Mouse (Mus musculus) ovary, postnatal 14 days (tissue): ENCODE data around the gene Dner.

ENCODE experiments used
- DNase-seq: peaks from one replicate; pipeline ENCODE4 v3.0.0; 2022; ENCODE audit warnings: low spot score

Dner gene

DNA sequence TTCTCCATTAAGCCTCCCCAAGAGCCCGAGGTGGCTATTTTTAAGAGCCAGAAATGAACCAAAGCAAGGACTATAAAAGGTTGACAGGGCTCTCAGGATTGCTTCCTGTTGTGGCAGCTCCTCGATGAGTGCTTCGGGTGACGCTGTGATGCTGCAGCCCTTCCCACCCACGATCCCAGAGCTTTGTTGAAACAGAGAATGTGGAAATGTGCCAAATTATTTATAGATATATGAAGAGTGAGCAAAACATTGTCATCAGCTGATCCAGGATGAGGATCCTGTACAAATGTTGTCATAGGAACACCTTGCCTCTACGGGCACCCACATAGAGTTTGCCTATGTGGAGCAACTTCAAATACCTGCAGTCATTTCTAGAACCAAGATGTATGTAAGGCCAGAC, 67.8 kb downstream of the Dner start:
- no peak for DNase-seq

DNA sequence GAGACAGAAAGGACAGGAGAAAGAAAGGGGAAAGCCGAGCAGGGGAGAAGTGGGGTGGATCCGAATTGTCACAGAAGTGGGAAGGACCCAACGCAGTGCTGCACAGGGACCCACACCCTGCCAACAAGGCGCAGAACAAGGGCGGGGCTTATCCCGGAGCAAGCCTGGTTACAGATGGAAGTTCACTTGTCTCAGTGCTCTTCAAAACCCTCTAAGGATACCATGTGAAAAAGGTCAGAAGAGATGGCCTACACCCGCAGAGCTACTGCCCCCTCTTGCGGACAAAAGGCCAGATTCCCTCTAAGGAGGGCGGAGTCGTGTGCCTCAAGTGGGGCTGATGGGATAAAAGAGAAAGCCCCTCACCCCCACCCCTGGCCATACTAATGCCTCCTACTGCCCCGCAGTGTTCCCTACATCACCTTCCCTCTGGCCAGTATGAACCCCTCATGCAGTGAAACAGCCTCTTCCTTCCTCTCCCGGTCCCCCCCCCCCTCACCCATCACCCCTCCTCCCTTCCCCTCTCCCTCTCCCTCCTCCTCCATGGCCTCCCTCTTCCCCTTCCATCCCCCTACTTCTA, 73.0 kb downstream of the Dner start:
- no peak for DNase-seq

DNA sequence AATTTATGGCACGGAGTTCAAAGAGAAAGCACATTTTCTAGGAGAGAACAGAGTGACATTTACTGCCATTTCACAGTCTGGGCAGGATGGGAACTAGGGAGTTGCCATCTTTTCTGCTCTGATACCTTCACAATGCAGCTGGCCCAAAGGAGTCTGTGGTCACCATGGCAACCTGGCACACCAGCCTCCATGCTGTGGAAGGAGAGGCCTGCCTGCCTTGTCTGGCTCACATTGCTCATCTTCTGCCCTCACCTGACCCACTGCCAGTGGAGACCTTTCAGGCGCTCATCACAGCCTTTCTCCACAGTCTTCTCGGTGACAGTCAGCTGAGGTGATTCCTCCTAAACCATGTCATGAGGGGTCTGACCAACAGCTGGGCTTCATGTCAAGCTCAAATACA, 74.7 kb downstream of the Dner start:
- DNase-seq = peak; percentile 22

DNA sequence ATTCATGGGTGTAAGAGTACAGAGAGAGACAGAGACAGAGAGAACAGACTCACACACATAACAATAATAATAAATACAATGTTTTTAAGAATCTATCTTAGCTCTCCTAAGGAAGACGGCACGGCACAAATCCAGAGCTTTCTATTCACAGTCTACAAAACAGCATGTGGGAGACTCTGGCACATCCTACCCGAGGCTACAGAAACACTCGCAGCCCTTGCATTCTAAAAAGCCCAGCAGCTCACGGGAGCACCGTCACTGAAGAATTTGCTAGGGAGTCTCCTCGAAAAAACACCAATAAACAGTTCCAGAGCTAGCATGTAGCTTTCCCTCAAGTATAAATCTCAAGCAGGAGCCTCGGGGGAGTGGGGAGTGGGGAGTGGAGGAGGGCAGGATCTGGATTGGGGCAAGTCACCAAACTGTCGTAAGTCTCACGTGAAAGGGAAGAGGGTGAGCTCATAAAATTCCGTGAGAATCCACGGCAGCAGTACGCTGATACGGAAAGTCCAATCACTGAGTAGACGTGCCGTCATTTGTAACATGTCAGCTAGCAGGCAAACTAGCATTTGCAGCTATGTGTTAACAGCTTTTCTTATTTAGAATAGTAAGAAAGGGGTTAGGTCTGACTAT, 76.8 kb downstream of the Dner start:
- DNase-seq = no peak

DNA sequence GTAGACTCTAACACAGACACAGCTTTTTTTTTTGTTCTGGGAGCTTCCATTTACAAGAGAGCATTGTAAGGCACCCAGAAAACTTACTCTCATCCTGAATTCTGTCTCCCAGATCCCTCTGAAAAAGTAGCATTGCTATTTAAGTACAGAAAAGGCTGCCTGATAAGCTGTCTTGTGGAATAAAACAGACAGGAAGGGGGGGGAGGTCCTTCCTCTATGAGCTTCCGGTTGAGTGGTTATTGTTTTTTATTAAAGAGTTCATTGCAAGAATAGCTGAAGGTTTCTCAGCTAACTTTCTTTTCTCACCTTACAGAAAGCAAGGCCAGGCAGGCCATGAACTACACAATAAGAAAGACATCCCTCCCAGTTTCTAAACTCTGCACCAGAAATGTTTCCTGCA, 77.9 kb downstream of the Dner start:
- DNase-seq = no peak

DNA sequence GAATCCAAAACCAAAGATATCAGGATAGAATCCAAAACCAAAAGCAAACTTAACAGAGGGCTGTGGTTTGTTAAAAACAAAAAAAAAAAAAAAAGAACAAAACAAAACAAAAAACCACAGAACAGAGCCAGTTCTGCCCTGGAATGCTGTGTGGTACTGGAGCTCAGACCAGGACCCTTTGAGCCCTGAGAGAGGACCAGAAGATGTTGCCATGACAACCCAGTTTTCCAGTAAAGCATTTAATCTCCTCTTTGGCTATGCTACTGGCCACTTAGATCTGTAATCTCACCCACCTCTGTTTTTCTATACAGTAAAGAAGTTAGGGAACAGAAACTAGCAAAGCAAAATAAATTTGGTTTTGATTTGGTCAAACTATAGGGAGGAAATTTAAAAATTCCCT, 79.9 kb downstream of the Dner start:
- DNase-seq = no peak

DNA sequence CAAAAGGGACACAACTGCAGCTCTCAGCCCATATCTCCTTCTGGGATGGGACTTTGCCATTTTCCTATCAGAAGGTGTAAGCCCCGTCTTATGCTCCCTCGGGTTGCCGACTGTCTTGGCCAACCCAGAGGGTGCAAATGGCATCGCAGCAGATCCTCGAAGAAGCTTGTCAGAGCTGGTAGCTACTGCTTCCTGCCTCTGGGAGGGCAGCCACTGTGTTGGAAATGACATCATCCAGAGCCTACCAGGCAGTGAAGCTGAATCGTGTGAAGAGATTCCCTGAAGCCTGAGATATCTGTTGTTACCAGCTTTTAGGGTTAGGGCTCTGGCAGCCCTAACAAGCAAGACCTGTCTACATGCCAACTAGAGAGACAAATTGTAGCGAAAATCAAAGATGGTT, 81.4 kb downstream of the Dner start:
- no peak for DNase-seq

DNA sequence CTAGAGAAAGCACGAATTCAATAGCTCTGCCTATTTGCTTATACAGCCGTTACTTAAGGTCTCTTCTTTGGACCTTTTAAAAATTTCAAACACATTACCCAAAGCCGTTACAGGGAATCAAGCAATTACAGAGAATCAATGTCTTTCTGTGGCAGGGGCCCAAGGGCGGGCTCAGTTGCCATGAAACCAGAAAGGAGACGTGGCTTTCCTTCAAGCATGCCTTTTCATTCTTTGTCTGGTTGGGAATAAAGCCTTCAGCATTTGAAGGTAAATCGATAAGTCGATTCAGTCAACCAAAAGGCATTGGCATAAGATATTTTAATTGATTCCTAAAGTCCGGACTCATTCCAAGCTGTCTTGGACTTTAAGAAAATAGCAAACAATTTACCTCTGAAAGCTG, 82.9 kb downstream of the Dner start:
- no peak for DNase-seq

DNA sequence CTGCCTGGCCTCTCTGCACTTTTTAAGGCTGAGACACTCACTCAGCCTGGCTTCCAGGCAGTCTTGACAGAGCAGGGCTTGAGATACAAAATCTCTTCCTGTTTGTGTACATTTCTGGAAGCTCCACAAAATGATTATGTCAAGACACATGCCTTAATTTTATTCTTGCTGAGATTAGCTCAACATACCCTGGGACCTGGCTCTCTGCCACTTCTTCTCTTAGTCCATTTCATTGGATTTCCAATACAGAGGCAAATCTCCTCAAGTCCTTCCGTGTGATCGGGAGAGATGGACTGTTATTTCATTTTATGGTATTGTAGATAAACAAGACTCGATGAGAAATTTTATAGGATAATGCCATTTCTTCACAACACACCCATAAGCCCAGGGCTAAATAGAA, 84.7 kb downstream of the Dner start:
- no peak for DNase-seq

DNA sequence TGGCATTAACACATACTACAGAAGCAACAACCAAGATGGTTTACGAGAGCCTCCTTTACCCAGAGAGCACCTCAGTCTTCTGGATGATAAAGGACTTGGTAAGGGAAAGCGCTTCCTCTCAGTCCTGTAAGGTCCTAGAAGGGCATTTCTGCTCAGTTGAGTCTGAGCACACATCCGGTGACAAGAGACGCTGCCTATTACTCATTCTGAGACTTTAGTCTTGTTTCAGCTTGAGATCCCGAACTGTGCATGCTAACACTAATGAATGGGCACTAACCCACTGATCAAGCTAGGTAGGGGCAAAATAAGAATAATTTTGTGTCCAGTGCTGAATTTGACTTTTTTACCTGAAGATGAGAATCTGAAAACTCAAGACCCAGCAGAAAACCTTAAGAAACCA, 97.0 kb downstream of the Dner start:
- no peak for DNase-seq

DNA sequence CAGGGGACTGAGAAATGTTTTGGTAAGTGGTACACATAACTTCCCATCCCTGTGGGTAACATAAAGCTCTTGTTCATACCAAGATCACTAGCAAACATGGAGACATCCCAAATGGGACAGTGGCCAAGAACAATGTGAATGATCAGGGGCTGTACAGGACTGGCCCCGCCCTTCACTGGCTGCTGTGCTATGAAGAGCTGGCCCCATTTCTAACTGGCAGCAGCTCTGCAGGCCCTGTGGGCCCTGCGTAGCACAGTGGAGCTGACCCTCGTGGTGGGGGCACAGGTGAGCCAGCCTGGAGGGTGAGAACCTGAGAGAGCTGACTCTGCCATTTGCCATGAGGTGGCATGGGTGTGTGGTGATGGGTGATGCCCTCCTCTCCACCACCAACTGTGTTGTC, 100.0 kb downstream of the Dner start:
- no peak for DNase-seq

DNA sequence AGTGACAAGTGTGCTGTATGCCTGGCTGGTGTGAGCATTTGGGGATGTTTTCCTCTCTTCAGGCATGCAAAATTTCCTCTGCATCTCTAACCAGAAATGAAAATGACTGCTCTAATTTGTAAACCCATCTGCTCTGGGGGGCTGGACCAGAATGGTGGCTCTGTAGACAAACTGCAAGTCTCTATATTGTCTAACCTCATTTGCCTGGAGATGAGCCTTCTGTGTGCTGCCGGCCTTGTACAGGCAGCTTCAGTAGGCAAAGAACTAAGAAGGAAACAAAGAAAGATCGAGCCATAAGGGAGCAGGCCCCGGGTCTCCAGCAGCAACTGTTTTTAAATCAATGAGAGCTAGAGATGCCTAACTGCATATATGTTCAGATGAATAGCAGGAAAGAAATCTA, 103.6 kb downstream of the Dner start:
- DNase-seq = no peak

DNA sequence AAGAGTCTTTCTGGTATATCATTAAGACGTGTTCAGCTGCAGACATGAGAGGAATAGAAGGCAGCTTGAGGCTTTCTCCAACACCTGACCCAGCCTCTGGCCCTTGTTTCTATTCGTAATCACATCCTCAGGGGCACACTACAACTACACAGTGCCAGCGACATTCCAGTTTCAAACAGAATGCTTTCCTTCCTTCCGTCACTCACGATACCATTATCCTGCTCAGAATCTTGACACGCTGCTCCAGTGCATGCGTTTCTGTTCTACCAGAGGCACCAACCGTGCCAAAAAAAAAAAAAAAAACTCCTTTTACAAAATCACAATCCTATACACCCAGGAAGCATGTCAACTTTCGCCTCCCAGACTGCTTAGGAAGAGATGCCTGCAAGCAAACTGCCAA, 105.5 kb downstream of the Dner start:
- DNase-seq = no peak

DNA sequence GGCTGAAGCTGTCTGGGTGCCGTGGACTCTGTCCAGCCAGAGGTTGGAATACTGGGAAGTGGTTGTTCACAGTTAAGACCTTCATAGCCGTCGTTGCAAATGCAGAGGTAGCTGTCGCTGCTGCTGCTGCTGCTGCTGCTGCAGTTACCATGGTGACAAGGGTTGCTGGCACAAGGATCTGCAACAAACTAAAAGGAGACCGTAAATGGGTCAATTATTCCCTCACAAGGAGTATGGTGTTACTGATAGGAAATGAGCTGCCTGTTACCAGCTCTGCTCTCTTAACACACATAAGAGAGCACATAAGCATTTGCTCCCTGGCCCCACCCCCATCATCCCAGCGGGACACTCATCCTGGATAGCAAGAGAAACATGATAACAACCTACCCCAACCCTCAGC, 110.6 kb downstream of the Dner start:
- DNase-seq = no peak

DNA sequence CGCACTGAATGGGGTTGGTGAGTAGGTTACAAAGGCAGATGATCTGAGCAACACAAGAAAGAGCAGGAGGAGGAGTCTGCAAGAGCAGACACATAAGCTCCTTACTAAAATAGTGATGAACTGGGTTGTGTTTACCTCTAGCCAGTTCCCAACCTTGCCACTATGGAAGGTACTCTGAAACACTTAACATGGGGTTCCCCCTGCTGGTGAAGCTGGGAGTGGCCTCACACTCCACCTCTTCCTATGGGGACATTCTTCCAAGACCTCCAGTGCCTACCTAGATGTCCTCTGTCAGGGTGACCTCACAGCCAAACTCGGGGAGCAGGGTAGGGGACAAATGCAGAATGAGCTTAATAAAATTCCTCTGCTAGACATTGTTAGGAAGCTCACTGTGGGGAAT, 114.2 kb downstream of the Dner start:
- peak; percentile 61 for DNase-seq

DNA sequence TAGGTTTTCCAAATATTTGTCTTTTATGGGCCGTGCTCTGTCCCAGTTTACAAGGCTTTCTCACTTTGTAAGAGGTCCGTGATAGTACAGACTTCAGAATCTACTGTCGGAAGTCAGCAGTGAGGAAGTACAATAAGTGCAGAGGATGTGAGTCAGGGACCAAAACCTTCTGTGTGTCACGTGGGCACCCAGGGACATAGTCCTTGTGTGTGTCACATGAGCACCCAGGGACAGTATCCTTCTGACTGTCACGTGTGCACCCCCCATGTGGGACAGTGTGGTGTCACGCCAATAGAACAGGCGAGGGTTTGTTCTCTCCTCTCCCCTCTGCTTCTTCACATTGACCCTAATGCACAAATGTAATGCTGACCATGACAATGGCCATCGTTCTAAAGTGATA, 134.2 kb downstream of the Dner start:
- DNase-seq = no peak

DNA sequence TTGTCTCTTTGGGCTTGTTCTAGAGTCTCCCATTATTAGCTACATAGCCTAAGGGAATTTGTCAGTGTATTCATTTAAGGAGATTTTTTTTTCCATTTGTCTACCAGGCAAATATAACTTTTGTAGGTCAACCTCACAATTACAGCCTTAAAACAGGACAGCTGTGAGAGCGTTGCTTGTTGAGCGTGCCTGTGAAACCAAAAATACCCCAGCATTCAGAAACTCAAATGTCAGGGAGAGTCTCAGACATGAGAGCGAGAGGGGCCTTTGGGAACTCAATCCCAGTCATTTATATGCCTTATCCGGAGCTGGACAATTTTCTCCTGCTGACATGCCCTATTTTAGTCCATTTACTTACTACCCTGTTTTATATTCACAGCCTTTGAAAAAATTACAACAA, 134.6 kb downstream of the Dner start:
- DNase-seq = no peak

DNA sequence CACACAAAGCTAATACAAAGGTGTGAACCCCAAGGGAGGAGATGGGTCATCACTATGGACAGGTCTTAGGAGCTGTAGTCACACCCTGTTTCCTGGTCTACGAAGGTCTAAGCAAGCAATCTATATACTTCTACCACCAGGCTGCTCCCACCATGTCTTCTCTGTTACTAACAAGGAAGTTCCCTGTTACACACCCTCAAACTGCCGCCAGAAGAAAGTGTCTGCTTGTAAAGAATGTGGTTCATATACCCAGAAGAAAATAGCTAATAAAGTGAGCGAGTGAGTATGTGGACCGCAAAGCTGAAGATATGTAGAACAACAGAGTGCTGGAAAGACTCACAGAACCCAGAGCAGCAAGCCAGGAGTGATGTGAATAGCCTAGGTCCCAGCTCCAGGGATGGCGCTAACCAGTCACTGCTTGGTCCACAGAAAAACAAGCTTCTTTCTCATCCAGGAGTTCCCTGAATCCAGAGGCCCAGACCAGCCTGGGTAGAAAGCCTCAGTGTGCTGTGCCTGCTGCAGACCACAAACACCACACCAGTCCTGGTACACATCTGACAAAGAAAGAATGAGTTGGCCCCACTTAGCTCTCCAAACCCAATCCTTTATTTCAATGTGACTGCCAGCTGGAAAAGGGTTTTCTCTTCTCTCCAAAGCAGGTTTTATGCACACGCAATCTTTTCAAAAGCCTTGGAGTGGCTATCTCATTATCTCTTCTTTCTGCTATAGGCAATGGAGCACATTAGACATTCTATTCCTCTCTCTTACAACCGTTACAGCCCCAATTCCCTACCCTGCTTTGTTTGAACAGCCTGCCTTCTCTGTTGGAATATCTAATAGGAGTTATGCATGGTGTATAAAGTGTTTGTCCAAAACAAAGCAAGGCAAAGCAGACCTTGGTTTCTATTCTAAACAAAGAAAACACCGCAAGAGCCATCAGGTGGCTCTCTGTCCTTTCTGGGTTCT, 139.2 kb downstream of the Dner start:
- no peak for DNase-seq

DNA sequence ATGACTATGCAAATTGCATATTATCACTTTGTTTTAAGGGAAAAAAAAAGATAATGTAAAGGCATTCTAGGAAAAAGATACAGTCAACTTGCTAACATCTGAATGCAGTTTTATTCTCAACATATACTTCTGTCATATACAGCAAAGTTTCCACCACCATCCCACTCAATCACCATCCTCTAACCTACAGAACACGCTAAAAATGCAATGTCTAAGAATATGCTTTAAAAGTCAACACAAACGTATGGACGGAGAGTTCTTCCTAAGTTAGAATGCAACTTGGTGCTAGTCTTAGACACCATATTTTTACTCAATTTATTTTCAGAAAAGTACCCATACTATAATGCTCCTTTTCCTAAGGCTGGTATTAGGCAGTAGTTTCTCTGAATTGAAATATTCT, 144.0 kb downstream of the Dner start:
- DNase-seq = no peak

DNA sequence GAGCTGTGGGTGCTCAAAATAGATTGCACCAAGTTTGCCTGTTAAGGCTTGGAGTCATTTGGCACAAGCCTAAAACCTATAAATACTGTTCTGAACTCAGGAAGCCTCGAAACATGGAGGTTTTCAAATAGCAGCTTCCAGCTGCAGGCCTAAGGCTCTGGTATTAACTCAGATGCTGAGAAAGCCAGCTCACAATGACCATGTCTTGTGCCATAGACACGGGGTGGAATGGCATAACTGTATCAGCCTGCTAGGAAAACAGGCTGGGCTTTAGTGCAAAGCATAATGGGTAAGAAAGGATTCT, 146.0 kb downstream of the Dner start:
- no peak for DNase-seq

DNA sequence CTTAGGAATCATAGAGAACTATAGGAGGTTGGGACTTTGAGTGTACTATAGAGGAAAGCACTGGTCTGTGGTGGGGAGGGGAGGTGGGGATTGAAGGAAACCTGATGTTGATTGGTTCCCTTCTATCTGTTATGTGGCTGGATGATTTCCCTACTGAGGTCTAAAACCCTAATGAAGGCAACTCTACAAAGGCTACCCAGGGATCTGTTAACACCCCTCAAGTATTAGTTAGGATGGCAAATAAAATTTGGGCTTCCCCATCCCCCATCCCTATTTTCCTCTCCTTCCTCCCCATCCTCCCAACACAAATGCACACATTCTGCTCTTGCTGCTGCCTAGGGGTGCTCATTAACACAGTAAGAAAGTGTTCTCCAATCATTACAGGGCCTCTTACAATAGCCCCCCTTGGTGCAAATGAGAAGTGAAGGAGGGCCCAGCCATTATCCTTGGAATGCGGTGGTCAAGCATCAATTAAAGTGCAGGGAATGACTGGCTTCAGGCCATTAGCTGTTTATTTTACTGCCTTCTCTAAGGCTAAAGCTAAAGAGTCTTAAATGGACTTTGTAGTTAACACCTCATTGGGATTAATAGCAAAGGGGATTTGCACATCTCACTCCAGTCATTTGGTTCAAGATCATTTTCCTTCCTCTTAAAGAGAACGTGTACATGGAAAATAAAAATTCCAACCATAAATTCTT, 146.5 kb downstream of the Dner start:
- DNase-seq = no peak

DNA sequence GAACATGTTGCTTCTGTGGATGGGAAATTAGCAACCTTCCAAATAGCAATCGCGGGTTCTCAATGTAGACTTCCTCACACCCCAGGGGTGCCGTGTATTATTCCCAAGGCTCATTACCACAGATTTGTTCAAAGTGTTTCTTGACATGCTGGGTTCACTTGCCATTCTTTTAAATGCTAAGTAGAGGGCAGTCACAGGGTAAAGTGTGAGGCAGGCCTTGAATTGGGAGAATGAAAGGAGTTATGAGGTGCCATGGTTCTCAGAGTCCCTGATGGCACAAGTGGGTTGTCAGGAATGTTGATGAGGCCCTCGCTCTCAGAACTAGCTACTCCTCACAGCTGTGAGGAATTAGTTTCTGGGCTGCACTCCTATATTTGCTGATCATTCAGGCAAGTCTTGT, 160.0 kb downstream of the Dner start:
- no peak for DNase-seq

DNA sequence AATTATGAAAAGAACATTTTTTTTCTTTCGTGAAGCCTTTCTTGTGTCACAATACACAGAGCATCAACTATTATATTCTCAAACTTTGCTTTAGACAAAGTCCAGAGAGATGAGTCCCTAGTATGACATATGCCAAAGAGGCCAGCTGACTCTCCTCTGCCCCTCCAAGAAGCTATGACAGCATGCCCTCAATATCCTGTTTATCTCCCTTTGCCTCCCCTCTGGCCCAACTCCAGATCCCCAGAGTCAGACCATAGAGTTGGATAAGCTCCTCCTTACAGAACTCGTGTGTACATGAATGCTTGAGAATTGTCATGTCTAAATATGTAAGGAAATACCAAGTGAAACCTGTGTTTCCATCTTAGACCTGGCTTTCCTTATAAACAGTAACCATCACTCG, 170.5 kb downstream of the Dner start:
- DNase-seq = no peak
